Mouse (Mus musculus) forebrain, embryonic 12.5 days (tissue): Measurements from ENCODE around the gene Ppa2. TPM values are rescaled to one million over a fixed set of nuclear protein-coding genes. Genes with fewer than 3 reads are reported as not detected.

ENCODE experiments used
- ATAC-seq: fragments of 200-750 bp; cut with Nextera tagmentation; 2 replicates; pipeline ENCODE4 v1.8.0; 2017; ENCODE audit warnings: moderate TSS enrichment; ENCODE audit not compliant: low FRiP score
- H3K27ac ChIP-seq: fragments of 300-500 bp; sonication (generic); 2 replicates; pipeline ENCODE4 v1.5.1; 2016; ENCODE audit warnings: mild to moderate bottlenecking
- H3K27me3 ChIP-seq: fragments of 300-500 bp; sonication (generic); 2 replicates; pipeline ENCODE4 v1.6.1; 2016; ENCODE audit warnings: mild to moderate bottlenecking
- H3K36me3 ChIP-seq: fragments of 300-500 bp; sonication (generic); replicated peaks from 2 replicates; pipeline ENCODE4 v1.6.1; 2016; ENCODE audit warnings: mild to moderate bottlenecking
- H3K4me1 ChIP-seq: fragments of 300-500 bp; sonication (generic); 2 replicates; pipeline ENCODE4 v1.6.1; 2016
- H3K4me2 ChIP-seq: fragments of 300-500 bp; sonication (generic); 2 replicates; pipeline ENCODE4 v1.6.1; 2016; ENCODE audit warnings: mild to moderate bottlenecking, moderate library complexity
- H3K4me3 ChIP-seq: fragments of 300-500 bp; sonication (generic); replicated peaks from 2 replicates; pipeline ENCODE4 v1.5.1; 2016; ENCODE audit warnings: mild to moderate bottlenecking
- H3K9ac ChIP-seq: fragments of 300-500 bp; sonication (generic); 2 replicates; pipeline ENCODE4 v1.6.1; 2016; ENCODE audit warnings: mild to moderate bottlenecking
- H3K9me3 ChIP-seq: fragments of 300-500 bp; sonication (generic); 2 replicates; pipeline ENCODE4 v1.6.1; 2016
- WGBS: fragments of 180-500 bp; shearing (Covaris S2); methylation state at CpG from one replicate; pipeline ENCODE4 v1.1.7; 2016; 5-methylcytosine and 5-hydroxymethylcytosine counted together
- polyA plus RNA-seq: library from polyadenylated mRNA; unstranded; fragments of >200 nt; fragmentation: Nextera tagmentation; extraction: Ambion mirVana; gene quantifications from 2 replicates; pipeline ENCODE4 v1.2.1, GENCODE M21; 2016

The Ppa2 gene
- polyA plus RNA-seq, 1 experiment from 2014 or later, result 76.3 TPM

DNA sequence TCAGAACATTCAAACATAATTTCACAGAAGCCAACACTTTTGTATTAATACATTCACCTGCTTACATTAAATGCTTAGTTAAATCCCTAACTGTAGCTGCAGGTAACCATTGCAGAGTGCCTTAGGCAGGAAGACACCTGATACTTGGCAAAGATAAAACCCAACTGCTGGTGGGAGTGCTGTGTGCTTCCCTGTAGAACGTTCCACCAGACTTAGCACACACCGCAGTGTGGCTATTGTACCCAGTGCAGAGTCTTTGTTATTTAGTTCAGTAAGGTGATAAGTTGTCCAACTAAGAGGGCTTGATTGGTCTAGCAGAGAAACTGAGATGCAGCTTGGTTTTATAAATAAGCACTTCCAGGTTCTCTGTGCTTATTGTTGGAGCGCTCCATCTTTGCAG is 54.2 kb downstream of the Ppa2 start:
- WGBS, result 85% methylated on average over 3 of the region's 3 CpGs
- no peak for ATAC-seq
- Histone ChIP-seq H3K4me1 (no peaks in the 10 kb centered on the region), H3K27ac (no peak overlapping the region), H3K27me3 (no peaks in the 10 kb centered on the region), H3K4me3 (no peak overlapping the region), H3K36me3 (no peaks in the 10 kb centered on the region), H3K9me3 (no peaks in the 10 kb centered on the region), H3K4me2 (no peak overlapping the region), H3K9ac (no peak overlapping the region)

GRCm38 (mm10) chr3:133366096-133366495 is 56.2 kb downstream of the Ppa2 start:
- H3K36me3 ChIP-seq, result 0 out of 2 replicates have a peak, but pooled peaks cover 4% of the 10 kb centered on the region
- H3K4me3 ChIP-seq, result no peak overlapping the region
- ATAC-seq, result no peak
- H3K4me1 ChIP-seq, result no peaks in the 10 kb centered on the region
- no peaks in the 10 kb centered on the region for H3K27me3 ChIP-seq
- no peak overlapping the region for H3K4me2 ChIP-seq
- no peaks in the 10 kb centered on the region for H3K9me3 ChIP-seq
- no peak overlapping the region for H3K27ac ChIP-seq
- 83% methylated on average over 9 of the region's 9 CpGs for WGBS
- no peak overlapping the region for H3K9ac ChIP-seq

GRCm38 (mm10) chr3:133378174-133378573 is 68.3 kb downstream of the Ppa2 start:
- Histone ChIP-seq H3K4me3 (no peak overlapping the region), H3K36me3 (peaks cover 28% of the 10 kb centered on the region), H3K9ac (no peak overlapping the region), H3K9me3 (peaks cover 16% of the 10 kb centered on the region), H3K27ac (no peak overlapping the region), H3K4me1 (no peaks in the 10 kb centered on the region), H3K4me2 (no peak overlapping the region), H3K27me3 (no peaks in the 10 kb centered on the region)
- ATAC-seq, result no peak

GRCm38 (mm10) chr3:133379997-133380396 is 70.1 kb downstream of the Ppa2 start:
- WGBS, result 100% methylated on average over 1 of the region's 1 CpGs
- H3K36me3 ChIP-seq, result peaks cover 28% of the 10 kb centered on the region

GRCm38 (mm10) chr3:133381519-133381918 is 71.6 kb downstream of the Ppa2 start:
- peaks cover 26% of the 10 kb centered on the region for H3K36me3 ChIP-seq
- H3K9ac ChIP-seq, result no peak overlapping the region
- 91% methylated on average over 11 of the region's 11 CpGs for WGBS
- H3K4me1 ChIP-seq, result no peaks in the 10 kb centered on the region
- H3K9me3 ChIP-seq, result peaks cover 16% of the 10 kb centered on the region
- no peak overlapping the region for H3K4me3 ChIP-seq
- H3K4me2 ChIP-seq, result no peak overlapping the region
- no peaks in the 10 kb centered on the region for H3K27me3 ChIP-seq
- no peak for ATAC-seq
- H3K27ac ChIP-seq, result no peak overlapping the region

More at GRCm38 (mm10) chr3:133379997-133380396, 70.1 kb downstream of the Ppa2 start:
- Histone ChIP-seq H3K9me3 (peaks cover 16% of the 10 kb centered on the region), H3K27ac (no peak overlapping the region), H3K4me3 (no peak overlapping the region), H3K27me3 (no peaks in the 10 kb centered on the region), H3K4me1 (no peaks in the 10 kb centered on the region), H3K9ac (no peak overlapping the region), H3K4me2 (no peak overlapping the region)
- no peak for ATAC-seq

GRCm38 (mm10) chr3:133382147-133382546 is 72.2 kb downstream of the Ppa2 start:
- peaks cover 23% of the 10 kb centered on the region for H3K36me3 ChIP-seq
- no peak overlapping the region for H3K4me2 ChIP-seq
- no peaks in the 10 kb centered on the region for H3K4me1 ChIP-seq
- H3K4me3 ChIP-seq, result no peak overlapping the region
- peaks cover 16% of the 10 kb centered on the region for H3K9me3 ChIP-seq
- no peaks in the 10 kb centered on the region for H3K27me3 ChIP-seq
- H3K27ac ChIP-seq, result no peak overlapping the region
- ATAC-seq, result no peak
- WGBS, result 81% methylated on average over 9 of the region's 9 CpGs
- H3K9ac ChIP-seq, result no peak overlapping the region

DNA sequence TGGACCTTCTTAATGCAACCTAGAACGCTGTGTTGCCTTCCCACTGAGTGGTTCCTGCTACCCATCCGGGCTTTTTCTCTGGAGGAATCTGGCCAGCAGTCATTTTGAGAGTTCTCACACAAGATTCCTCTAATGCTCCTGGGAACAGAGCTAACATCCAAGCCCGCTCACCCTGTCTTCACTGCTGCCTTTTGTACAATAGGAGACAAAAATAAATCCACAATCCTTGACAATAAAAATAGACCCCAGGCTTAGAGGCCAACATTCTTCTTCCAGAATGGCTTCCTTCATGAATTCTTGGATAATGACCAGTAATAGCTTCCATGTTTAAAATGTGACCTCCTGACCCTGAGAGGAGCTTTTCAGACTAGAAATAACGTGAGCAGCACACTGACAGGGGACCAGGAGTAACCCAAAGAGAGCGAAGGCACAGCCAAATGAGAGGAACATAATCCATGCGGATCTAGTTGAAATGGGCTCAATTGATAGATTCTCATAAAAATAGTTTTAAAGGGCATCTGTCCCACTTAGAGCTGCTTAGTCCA is 74.3 kb downstream of the Ppa2 start:
- no peak overlapping the region for H3K4me3 ChIP-seq
- H3K9me3 ChIP-seq, result no peaks in the 10 kb centered on the region
- H3K27ac ChIP-seq, result no peak overlapping the region
- ATAC-seq, result no peak
- H3K4me1 ChIP-seq, result no peaks in the 10 kb centered on the region
- no peak overlapping the region for H3K4me2 ChIP-seq
- H3K36me3 ChIP-seq, result peaks cover 4% of the 10 kb centered on the region; the same call in 1 of the 2 replicates
- no peaks in the 10 kb centered on the region for H3K27me3 ChIP-seq
- H3K9ac ChIP-seq, result no peak overlapping the region
- WGBS, result 75% methylated on average over 6 of the region's 6 CpGs

GRCm38 (mm10) chr3:133387283-133387682 is 77.4 kb downstream of the Ppa2 start:
- Histone ChIP-seq H3K27ac (no peak overlapping the region), H3K4me1 (no peaks in the 10 kb centered on the region), H3K27me3 (no peaks in the 10 kb centered on the region), H3K9me3 (no peaks in the 10 kb centered on the region), H3K9ac (no peak overlapping the region), H3K36me3 (no peaks in the 10 kb centered on the region), H3K4me3 (no peak overlapping the region), H3K4me2 (no peak overlapping the region)
- WGBS, result 86% methylated on average over 7 of the region's 7 CpGs
- 0 out of 2 replicates have a peak, but pooled peaks have one; percentile 6 for ATAC-seq

DNA sequence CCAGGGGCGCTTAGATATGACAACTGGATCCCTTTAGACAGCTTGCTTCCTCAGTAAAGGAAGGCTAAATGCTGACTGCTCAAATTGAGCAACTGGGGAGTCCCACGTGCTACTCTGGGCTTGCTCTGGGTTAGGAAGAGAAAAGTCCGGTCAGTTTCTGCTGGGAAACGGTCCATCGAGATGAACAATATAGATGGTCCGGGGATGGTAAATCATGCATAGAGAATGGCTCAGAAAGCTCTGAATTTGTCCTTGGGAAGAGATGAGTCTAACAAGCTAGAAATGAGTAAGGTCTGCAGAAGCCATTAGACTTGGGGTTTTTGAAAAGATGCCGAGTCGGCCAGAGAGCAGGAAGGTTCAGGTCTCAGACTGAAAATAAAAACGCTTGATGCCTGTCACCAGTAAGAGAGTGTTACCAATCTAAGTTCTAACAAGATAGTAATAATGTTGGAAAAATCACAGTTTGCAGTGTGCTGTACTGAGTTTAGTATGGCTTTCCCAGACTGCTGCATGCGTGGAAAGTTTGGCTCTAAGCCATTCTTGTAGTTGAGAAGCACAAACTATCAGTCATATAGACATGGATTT is 80.0 kb downstream of the Ppa2 start:
- H3K4me1 ChIP-seq, result no peaks in the 10 kb centered on the region
- no peaks in the 10 kb centered on the region for H3K27me3 ChIP-seq
- no peaks in the 10 kb centered on the region for H3K36me3 ChIP-seq
- no peak overlapping the region for H3K27ac ChIP-seq
- ATAC-seq, result no peak
- H3K9ac ChIP-seq, result no peak overlapping the region
- no peak overlapping the region for H3K4me3 ChIP-seq
- H3K4me2 ChIP-seq, result no peak overlapping the region
- no peaks in the 10 kb centered on the region for H3K9me3 ChIP-seq
- 94% methylated on average over 10 of the region's 10 CpGs for WGBS

- Histone ChIP-seq H3K4me2 (no peak overlapping the region), H3K27ac (no peak overlapping the region), H3K9me3 (no peaks in the 10 kb centered on the region), H3K4me3 (no peak overlapping the region), H3K4me1 (no peaks in the 10 kb centered on the region), H3K27me3 (no peaks in the 10 kb centered on the region), H3K9ac (no peak overlapping the region), H3K36me3 (no peaks in the 10 kb centered on the region)
- no peak for ATAC-seq
- 77% methylated on average over 2 of the region's 2 CpGs for WGBS
Measured at GRCm38 (mm10) chr3:133394531-133394930, 84.6 kb downstream of the Ppa2 start.

GRCm38 (mm10) chr3:133403849-133404248 is 93.9 kb downstream of the Ppa2 start:
- Histone ChIP-seq H3K4me2 (no peak overlapping the region), H3K36me3 (no peaks in the 10 kb centered on the region), H3K27me3 (no peaks in the 10 kb centered on the region), H3K4me1 (no peaks in the 10 kb centered on the region), H3K9ac (no peak overlapping the region), H3K27ac (no peak overlapping the region), H3K4me3 (no peak overlapping the region), H3K9me3 (no peaks in the 10 kb centered on the region)
- 82% methylated on average over 4 of the region's 4 CpGs for WGBS
- no peak for ATAC-seq

GRCm38 (mm10) chr3:133405636-133406035 is 95.7 kb downstream of the Ppa2 start:
- Histone ChIP-seq H3K9me3 (no peaks in the 10 kb centered on the region), H3K9ac (no peak overlapping the region), H3K27ac (no peak overlapping the region), H3K4me2 (no peak overlapping the region), H3K27me3 (no peaks in the 10 kb centered on the region), H3K4me3 (no peak overlapping the region), H3K4me1 (no peaks in the 10 kb centered on the region), H3K36me3 (no peaks in the 10 kb centered on the region)
- ATAC-seq, result no peak
- 81% methylated on average over 3 of the region's 3 CpGs for WGBS

DNA sequence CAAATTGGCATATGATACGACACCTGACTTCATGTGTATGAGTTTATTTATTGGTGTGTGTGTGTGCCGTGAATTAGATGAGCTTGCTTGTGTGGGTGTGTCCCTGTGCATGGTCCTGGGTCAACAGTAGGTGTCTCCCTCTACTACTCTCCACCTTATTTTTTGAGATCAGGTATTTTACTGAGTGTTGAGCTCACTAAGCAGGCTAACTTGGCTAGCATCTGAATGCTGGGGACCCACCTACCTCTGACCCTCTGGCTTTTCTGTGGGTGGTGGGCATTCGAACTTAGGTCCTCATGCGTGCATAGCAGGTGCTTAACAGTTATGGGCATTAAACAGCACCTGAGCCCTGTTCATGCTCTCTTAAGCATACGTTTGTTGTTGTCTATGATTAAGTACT is 96.3 kb downstream of the Ppa2 start:
- Histone ChIP-seq H3K4me3 (no peak overlapping the region), H3K27ac (no peak overlapping the region), H3K4me2 (no peak overlapping the region), H3K27me3 (no peaks in the 10 kb centered on the region), H3K4me1 (no peaks in the 10 kb centered on the region), H3K9me3 (no peaks in the 10 kb centered on the region), H3K9ac (no peak overlapping the region), H3K36me3 (no peaks in the 10 kb centered on the region)
- no peak for ATAC-seq
- 88% methylated on average over 5 of the region's 5 CpGs for WGBS
